Mouse (Mus musculus): Measurements from ENCODE around the gene Ankdd1a. TPM values are rescaled to one million over a fixed set of nuclear protein-coding genes. Genes with fewer than 3 reads are reported as not detected.

Gene Ankdd1a
- 1 to 10 TPM; 3.8 to 6.4 (median 4.8) TPM for total RNA-seq (2022)

DNA sequence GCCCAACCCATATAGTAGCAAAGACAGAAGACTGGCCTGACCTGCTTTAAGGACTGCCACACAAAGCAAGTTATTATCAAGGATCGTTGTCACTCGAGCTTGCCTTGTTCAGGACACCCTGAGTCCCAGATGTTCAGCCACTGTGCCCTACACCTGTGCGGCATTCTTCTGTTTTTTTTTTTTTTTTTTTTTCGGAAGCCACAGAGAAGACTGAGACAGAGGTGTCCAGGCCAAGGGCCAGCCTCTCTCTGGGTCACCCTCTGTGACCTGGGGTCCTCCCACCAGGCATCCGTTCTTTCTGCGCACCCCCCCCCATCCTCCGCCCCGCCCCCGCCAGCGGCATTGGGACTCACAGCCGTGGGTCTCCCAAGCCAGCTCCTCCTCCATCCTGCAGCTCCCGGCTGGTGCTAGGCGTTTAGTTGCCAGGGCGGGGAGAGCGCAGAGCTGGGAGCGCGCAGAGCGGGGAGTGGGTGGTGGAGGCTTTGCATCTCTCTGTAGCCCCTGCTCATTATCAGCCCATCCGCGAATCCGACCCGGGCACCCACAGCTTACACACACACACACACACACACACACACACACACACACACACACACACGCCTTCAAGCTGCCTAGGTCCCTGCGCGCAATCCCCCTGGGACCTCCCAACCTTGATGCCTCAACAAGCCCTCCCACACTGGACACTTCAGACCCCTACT, at the start of gene Ankdd1a:
Gene Ankdd1a (minus strand): TSS at position 387 of the 698 bp plus-strand sequence.
- peak; percentile 33 to 60 for DNase-seq (ENCODE audit: low spot score in 2 of 2)

DNA sequence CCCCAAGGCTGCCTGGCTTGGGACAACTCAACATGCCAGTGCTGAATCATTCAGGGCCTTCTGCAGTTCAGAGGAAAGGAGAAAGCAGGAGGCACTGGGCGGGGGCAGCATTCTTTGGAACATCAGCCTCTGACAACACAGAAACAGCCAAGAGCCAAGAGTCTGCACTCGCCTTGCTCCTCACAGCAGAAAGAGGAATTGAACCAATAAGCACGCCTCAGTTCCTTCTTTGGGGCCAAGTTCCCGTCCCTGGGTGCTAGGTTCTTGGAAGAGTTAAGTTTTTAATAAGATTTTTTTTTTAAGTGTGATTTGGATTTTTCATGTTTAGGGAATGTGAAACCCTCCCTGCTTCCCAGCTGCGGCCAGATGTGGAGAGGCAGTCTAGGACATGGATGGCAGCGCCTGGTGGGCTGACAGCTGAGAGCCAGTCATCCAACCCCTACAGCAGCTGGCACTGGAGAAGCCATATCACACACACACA, 49.5 kb upstream of the Ankdd1a start:
- no peak for DNase-seq (ENCODE audit: low spot score in 2 of 2)

DNA sequence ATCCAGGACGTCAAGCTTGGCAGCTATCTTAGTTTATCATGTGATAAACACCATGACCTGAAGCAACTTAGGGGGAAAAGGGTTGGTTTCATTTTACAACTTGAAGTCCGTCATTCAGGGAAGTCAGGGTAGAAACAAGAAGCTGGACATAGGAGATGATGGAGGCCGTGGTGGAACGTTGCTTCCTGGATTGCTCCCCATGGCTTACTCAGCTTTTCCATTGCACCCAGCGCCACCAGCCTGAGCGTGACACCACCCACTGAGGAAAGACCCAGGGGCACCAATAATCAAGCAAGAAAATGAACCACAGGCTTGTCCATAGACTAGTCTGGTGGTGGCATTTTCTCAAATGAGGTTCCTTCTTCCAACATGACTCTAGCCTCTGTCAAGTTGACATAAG, 48.8 kb upstream of the Ankdd1a start:
- no peak for DNase-seq (ENCODE audit: low spot score in 2 of 2)

DNA sequence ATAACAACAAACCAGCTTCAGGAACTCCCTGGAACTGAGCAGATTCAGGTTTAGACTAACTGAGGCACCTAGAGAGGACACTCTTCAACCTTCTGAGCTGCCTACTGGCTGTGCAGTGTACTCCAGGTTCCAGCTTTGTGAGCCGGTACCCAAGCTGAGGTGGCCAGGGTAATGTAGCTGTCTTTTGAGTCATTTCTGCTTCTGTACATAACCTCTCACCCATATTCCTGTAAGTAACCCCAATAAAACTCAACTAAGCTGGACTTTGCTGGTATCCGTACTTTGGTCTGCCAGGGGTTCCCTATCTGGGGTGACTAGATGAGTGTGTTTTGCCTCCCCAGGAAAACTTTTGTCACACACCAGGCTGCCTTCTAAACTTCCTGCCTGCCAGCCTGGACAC, 44.7 kb upstream of the Ankdd1a start:
- no peak for DNase-seq (ENCODE audit: low spot score in 2 of 2)

DNA sequence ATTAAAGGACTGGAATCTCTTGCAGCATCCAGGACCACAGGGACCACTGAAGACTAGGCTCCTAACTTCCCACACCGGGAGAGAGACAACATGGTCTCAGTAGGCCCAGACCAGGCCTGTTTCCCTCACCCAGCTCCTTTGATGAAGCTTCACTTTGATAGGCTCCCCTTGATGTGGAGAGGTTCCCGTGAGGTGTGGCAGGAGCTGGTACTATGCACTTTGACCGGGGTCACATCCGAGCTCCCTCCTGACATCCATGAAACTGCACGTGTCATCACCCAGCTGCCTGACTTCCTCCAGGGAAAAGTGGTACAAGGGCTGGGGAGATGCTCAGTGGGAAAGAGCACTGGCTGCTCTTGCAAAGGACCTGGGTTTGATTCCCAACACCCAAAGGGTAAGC, 43.1 kb upstream of the Ankdd1a start:
- DNase-seq (ENCODE audit: low spot score in 2 of 2) = no peak

DNA sequence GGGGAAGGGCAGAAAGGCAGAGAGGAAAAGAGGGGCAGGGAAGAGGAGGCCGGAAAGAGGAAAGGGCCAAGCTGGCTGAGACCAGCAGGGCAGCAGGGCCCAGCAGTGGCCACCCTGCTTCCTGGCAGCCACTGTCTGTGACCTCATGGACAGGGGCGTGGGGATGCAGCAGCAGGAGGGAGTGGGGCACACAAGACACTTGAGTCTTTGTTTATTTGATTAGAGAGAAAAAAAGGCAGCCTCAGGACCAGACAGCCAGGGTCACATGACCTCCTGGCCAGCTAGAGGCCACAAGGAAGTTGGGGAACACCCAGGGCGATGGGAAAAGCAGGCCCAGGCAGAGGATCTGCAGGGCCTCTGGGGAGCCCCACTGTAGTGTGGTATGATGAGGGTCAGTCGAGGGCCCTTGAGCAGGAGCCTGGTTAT, 42.1 kb upstream of the Ankdd1a start:
- peak in 1 of 2 experiments; percentile 80 for DNase-seq (ENCODE audit: low spot score in 2 of 2)

DNA sequence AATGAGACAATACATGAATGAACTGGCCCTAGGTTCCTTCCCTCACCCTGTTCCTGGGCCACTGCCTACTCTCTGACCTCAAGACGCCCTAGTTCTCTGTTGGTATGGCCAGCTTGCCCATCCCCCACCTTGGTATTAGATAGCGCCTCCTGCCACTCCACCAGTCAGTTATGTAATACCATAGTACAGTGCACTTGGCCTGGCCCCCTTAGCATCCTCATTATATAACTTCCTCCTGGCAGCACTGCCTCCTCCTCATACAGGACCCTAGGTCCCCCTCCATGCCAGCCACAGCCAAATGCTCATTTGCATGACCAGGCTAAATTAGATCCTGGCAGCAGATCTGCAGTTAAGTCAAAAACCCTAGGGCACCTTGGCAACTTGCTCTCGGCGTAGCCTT, 41.0 kb upstream of the Ankdd1a start:
- peak in 1 of 2 experiments; percentile 56 for DNase-seq (ENCODE audit: low spot score in 2 of 2)

DNA sequence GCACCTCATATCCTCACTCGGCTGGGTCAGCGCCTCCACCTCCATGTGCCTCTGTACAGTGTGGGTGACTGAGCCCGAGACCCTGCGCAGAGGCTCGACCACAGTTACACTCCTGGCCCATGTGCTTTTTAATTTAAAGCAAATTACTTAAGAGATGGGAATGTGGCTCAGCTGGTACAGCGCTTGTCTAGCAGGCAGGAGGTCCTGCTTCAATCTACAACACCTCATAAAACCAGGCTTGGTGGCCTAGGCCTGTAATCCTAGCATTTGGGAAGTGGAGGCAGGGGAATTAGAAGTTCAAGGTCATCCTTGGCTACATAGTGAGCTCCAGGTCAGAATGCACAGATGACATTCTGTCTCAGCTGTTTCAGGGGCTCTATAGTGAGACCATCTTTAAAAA, 38.8 kb upstream of the Ankdd1a start:
- no peak for DNase-seq (ENCODE audit: low spot score in 2 of 2)

DNA sequence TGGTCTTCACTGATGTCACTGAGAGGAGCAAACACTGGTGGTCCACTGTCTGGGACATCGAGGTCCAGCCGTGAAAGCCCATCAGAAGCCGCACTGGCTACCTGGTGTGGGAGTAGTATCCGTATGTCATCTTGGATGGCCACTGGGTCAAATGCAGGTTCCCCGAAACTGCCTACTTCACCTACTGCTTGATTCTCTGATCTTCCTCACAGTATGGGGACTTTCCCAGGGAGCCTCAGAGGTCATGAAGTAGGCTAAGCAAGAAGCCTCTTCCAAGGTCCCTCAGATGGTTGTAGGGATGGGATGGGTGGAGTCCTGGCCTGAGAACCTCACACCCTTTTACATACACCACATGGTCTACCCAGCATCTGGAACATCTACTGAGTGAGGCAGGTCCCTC, 37.0 kb upstream of the Ankdd1a start:
- no peak for DNase-seq (ENCODE audit: low spot score in 2 of 2)

DNA sequence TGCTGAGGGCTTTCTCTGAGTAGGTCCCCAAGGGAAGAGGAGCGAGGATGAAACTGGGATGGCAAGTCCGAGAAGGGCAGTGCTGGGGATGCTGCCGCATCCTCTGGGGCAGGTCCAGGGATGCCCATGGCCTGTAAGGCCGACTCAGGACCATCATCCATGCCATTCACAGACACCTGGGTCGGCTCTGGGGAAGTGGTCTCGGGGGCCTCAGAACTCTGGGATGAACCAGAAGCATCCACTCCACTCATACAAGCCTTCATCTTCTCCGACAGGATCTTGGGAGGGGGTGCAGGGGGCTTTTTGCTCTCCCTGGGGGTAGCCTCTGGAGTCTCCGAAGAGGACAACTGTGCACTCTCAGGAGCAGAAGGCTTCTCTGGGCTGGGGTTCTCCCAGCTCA, 36.4 kb upstream of the Ankdd1a start:
- no peak for DNase-seq (ENCODE audit: low spot score in 2 of 2)

DNA sequence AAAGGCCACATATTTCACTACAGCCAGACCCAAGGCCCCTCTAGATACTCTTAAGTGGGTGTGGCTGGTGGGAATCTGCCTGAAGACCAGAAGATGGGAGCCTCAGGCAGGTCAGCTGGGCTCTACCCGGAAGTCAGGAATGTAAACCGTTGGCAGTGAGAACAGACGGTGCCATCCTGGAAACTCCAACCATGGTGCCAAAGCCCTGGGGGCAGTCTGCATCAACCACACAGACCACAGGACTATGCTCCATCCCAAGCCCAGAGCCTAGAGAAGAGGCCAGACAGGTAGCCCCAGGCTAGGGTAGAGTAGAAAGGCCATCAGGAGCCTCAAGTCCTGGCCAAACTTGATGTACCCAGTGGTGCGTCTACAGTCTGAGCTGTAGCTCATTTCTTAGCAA, 35.6 kb upstream of the Ankdd1a start:
- no peak for DNase-seq (ENCODE audit: low spot score in 2 of 2)

DNA sequence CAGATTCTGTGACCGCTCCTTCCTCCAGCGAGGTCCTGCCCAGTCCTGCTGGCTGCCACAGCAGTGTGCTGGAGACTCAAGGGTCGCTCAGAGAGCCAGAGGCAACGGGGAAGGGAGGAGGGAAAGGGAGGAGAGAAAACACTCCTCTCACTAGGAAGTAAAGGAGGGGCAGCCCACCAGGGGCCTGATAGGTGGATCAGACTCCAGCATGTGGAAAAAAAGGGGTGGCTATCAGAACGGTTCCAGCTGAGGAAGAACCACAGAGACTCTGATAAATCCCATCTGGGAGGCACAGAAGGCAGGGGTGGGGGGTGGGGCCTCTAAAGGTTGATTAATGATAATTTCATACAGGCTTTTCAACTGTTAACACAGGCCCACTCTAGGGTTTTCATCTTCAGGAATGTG, 35.0 kb upstream of the Ankdd1a start:
- no peak for DNase-seq (ENCODE audit: low spot score in 2 of 2)

DNA sequence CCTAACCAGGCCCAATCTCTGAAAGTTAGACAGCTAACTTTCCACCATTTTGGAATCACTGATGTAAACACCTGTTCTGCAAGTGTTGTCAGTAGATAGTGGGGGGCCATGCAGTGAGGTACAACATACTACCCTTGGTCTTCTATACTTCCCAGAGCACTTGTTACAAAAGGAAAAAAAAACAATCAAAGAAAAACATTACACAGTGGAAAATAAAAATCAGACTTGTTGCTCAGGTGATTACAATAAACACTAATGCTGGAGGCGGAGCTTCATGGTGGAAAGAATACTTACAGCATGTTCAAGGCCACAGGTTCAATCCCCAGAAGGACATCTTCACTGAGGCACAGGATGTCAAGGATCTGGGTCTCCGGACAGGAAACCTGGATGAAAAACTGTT, 32.7 kb upstream of the Ankdd1a start:
- no peak for DNase-seq (ENCODE audit: low spot score in 2 of 2)

DNA sequence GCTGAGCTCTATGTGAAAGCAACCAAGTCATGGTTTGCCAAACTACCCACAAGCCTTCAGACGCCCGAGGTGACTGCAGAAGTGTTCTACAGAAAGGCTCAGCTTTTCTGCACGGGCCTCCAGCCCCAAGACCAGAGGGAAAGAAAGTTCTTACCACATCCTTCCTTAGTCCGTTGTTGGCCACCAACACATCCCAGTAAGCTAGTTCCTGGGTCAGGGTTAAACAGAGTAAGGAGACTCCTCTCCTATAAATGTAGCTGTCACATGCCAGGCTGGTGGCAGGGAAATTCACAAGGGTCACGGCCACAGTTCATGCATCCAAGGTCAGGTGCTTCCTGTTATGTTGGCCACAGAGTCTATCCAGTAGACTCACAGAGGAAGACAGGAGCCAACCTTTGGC, 32.1 kb upstream of the Ankdd1a start:
- DNase-seq (ENCODE audit: low spot score in 2 of 2) = no peak

DNA sequence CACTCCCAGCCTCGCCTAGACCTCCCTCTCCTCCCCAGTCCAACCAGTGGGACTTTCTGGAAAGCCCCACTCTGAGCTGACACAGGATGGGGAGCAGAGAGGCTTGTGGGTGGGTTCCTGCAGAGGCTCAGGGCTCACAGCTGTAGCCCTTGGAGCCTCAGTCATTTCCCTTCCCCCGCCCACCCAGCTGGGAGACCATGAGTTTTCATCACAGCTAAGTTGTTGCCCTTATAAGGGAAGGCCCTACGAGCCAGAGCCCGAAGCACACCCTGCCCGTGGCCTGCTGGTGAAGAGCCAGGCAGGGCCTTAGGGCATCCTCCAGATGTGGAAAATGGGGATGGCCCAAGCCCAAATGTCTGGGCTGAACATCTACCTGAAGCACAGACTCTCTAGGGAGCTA, 31.0 kb upstream of the Ankdd1a start:
- DNase-seq (ENCODE audit: low spot score in 2 of 2) = no peak

DNA sequence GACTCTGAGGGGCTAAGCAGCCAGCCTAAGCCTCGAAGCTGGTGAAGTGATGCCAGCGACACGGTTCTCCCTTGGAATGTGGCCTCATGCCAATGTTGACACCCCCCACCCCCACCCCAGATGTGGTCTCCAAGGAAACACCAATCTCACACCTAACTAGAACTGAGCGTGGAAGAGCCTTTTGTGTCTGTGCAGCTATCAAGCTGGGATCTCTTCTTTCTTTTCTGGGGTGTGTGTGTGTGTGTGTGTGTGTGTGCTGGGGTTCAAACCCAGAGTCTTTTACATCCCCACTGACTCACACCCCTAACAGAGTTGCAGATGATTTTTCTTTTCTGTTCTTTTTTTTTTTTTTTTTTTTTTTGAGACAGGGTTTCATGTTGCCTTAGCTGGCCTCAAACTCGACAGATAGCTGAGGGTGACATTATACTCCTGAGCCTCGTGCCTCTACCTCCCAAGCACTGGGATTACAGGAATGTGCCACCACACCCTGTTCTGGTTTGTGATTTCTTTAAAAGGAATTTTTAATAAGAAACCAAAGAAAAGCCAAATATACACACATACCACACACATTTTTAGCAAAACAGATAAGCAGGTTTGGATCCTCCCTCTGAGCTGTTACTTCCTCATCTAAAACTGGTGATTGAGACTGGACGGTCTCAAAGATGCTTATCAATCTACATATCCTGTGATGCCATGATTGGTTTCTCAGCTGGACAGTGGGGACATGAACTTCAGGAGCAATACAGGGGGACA, 30.3 kb upstream of the Ankdd1a start:
- DNase-seq (ENCODE audit: low spot score in 2 of 2) = no peak

DNA sequence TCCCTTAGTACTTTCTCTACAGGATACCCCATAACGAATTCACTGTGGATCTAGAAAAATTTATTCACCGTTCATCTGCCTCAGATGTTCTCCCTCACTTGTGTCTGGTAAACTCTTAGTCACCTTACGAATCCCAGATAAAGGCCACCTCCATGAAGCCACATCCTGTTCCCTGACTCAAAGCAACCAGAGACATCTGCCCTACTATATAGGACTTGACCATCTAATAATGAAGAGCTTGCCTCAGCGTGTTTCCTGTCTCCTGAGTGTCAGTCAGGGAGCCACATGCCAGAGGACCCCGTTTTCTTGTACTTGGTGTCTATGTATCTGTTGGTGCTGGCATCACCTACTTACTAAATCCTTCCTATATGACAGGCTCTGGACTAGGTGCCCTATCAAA, 29.6 kb upstream of the Ankdd1a start:
- no peak for DNase-seq (ENCODE audit: low spot score in 2 of 2)

DNA sequence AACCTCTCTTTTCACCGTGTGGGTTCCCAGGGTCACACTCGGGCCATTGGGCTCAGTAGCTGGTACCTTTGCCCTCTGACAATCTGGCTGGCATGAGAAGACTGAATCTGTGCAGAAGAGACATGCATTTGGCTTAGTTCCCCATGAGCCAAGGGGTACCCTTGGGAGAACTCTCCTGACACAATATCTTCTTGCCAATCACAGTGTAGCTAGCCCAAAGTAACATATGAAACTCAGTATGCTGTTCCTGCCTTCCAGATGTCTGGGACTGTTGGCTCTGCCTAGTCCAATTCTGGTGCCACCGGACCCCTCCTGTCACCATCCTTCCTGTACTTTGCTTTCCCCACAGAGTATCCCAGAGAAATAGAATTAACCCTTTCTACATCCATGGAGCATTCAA, 29.1 kb upstream of the Ankdd1a start:
- DNase-seq (ENCODE audit: low spot score in 2 of 2) = no peak

DNA sequence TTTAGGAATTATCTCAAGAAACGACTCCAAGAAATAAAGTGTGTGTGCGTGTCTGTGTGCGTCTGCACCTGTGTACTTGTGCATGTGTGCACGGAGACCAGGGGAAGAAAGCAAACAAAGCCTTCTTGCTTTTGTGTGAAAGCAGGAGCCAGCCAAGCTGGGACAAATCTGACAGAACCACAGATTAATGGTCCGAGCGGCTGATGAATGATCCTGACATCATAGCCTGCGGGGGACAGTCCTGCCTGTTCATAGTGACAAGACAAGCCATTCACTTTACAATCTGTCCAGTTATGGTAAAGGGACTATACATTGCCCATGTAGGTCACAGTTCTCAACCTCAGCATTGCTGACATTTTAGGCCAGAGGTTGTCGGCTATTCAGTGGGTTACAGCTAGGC, 28.3 kb upstream of the Ankdd1a start:
- DNase-seq (ENCODE audit: low spot score in 2 of 2) = no peak

DNA sequence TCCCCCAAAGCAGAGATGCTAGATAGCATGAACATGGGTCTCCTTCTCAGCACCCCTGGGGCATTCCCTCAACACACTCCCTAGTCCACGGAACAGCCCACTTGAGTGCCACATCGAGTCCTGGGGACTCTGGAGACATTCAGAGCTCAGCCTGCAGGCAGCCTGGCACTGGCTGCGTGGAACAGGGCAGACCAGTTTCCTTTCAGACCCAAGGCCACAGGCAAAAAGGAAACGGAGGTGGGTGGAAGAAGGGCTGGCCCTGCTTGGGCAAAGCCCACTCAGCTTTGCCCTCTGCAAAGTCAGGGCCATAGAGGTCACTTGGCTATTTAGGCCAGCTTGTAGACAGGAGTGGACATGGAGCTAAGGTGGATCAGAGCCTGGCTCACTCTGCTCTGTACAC, 27.9 kb upstream of the Ankdd1a start:
- DNase-seq (ENCODE audit: low spot score in 2 of 2) = no peak

DNA sequence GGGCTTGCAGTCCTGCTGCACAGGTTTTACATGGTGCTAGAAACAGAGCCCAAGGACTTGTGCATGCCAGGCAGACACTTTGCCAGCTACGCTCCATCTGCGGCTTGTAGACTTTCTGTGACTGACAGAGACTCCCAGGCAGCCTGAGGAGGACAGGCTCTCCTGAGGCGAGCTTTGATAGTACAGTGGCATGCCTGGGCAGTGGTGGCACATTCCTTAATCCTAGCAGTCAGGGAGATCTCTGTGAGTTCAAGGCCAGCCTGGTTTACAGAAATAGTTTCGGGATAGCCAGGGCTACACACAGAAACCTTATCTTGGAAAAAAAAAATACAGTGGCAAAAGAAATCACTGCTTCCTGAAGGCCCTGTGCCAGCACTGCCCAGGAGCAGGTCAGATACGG, 27.1 kb upstream of the Ankdd1a start:
- DNase-seq (ENCODE audit: low spot score in 2 of 2) = no peak

DNA sequence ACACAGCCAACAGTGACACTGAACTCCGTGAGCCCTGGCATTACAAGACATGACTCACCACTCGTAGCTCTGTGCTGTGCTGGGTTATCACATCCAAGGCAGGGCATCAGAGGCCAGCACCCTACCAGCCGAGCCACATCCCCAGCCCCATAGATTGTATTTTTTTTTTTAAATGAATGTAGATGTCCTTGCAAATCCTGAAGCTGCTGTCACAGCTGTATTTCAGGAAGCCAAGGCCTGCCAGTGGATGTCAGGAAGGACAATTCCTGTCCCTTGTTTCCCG, 26.4 kb upstream of the Ankdd1a start:
- DNase-seq (ENCODE audit: low spot score in 2 of 2) = no peak
